Mouse (Mus musculus) hindbrain, embryonic 14.5 days (tissue): ENCODE results near the gene Ubl7. TPM values are rescaled to one million over a fixed set of nuclear protein-coding genes. Genes with fewer than 3 reads are reported as not detected.

Experiments used
- ATAC-seq: fragments of 200-750 bp; cut with Nextera tagmentation; 2 replicates; pipeline ENCODE4 v1.8.0; 2017; ENCODE audit warnings: moderate number of reproducible peaks, mild to moderate bottlenecking, moderate TSS enrichment, moderate library complexity; ENCODE audit not compliant: low FRiP score
- DNase-seq: peaks from one replicate; pipeline ENCODE4 v3.0.0-alpha.2; 2015; ENCODE audit warnings: low spot score
- H3K27ac ChIP-seq: fragments of 300-500 bp; sonication (generic); 2 replicates; pipeline ENCODE4 v1.5.1; 2014; ENCODE audit warnings: mild to moderate bottlenecking, moderate library complexity
- H3K27me3 ChIP-seq: fragments of 300-500 bp; sonication (generic); 2 replicates; pipeline ENCODE4 v1.6.1; 2014; ENCODE audit warnings: mild to moderate bottlenecking, low read length, mixed read lengths; ENCODE audit not compliant: control insufficient read depth, insufficient read depth
- H3K36me3 ChIP-seq: fragments of 300-500 bp; sonication (generic); replicated peaks from 2 replicates; pipeline ENCODE4 v1.6.1; 2014; ENCODE audit not compliant: control insufficient read depth, insufficient read depth
- H3K4me1 ChIP-seq: fragments of 300-500 bp; sonication (generic); replicated peaks from 2 replicates; pipeline ENCODE4 v1.6.1; 2014; ENCODE audit warnings: antibody characterized with exemption, low read length, mixed read lengths; ENCODE audit not compliant: control insufficient read depth, insufficient read depth
- H3K4me2 ChIP-seq: fragments of 300-500 bp; sonication (generic); replicated peaks from 2 replicates; pipeline ENCODE4 v1.6.1; 2014; ENCODE audit warnings: mild to moderate bottlenecking, moderate library complexity
- H3K4me3 ChIP-seq: fragments of 300-500 bp; sonication (generic); replicated peaks from 2 replicates; pipeline ENCODE4 v1.5.1; 2014; ENCODE audit warnings: mild to moderate bottlenecking, low read length
- H3K9ac ChIP-seq: fragments of 300-500 bp; sonication (generic); 2 replicates; pipeline ENCODE4 v1.6.1; 2014
- H3K9me3 ChIP-seq: fragments of 300-500 bp; sonication (generic); 2 replicates; pipeline ENCODE4 v1.6.1; 2016; ENCODE audit warnings: low read length; ENCODE audit not compliant: control insufficient read depth
- WGBS: fragments of 180-500 bp; shearing (Covaris S2); extraction: QIAGEN DNeasy Blood & Tissue Kit; methylation state at CpG from one replicate; pipeline ENCODE4 v1.1.7; 2014; 5-methylcytosine and 5-hydroxymethylcytosine counted together
- polyA plus RNA-seq: library from polyadenylated mRNA; unstranded; fragments of >200 nt; fragmentation: Nextera tagmentation; extraction: Ambion mirVana; gene quantifications from 2 replicates; pipeline ENCODE4 v1.2.1, GENCODE M21; 2014

Ubl7 gene
- polyA plus RNA-seq, 1 experiment from 2014 or later = 151 TPM

DNA sequence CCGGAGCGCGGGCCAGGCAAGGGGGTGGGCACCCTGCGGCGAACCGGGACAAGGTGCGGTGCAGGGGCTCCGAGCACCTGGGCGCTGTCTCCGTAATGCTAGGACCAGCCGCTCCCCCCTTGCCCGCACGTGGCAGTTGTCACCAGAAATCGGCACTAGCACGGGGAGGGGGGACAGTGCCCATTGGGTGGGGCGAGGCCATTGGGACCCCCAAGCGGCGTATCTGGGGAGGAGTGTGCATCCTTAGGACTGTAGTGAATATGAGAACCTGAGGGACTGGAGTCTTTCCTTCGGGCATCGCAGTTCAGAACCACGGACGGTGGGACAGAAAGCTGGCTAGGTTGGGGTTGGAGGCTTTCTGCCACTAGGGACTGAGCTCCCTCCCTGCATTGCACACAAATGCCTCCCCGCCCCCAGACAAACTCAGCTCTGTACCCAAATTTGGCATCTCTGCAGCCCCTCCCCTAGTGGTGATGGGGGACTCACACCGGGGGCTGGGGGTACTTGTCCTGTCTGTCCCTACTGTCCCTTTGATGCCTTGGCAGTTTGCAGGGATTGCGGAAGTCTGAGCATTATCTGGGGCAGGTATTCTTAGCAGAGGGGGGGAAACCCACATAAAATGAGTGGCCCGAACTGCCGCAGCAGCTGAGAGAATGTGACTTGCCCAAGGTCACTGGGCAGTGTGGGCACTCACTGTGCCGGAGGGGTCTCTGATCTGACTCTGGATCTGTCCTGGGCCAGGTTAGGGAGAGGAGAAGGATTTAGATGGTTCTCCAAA, 30.3 kb downstream of the Ubl7 start:
- H3K4me1 ChIP-seq = peaks cover 37% of the 10 kb centered on the region
- 7% methylated on average over 28 of the region's 28 CpGs for WGBS

DNA sequence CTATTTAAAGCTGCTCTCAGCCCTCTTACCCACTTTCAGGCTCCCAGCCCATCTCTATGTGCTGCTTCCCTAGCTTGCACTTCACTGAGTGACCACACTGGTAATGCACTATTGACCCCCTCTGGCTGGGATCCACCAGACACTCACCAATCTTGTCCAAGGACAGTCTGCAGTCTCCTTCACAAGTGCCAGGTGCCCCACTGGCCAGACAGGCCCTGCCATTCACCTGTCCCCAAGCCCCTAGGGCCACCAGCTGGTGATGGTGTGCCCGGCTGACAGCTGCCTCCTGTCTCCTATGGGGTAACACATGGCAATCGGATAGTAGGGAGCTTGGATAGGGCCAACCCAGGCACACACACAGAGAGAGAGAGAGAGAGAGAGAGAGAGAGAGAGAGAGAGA, 31.3 kb downstream of the Ubl7 start:
- H3K4me1 ChIP-seq = peaks cover 39% of the 10 kb centered on the region
- H3K9ac ChIP-seq = 0 out of 2 replicates have a peak overlapping the region, but pooled peaks have one; percentile 95
- no peak for ATAC-seq

More for the DNA sequence above, 30.3 kb downstream of the Ubl7 start:
- Histone ChIP-seq H3K4me2 (peak overlapping the region; percentile 83), H3K4me3 (peak overlapping the region; percentile 79), H3K9ac (peak overlapping the region; percentile 95), H3K27ac (peak overlapping the region; percentile 93), H3K9me3 (no peaks in the 10 kb centered on the region), H3K27me3 (no peaks in the 10 kb centered on the region), H3K36me3 (no peaks in the 10 kb centered on the region)
- ATAC-seq (0 out of 2 replicates have a peak, but pooled peaks have one; percentile 14), DNase-seq (no peak)

DNA sequence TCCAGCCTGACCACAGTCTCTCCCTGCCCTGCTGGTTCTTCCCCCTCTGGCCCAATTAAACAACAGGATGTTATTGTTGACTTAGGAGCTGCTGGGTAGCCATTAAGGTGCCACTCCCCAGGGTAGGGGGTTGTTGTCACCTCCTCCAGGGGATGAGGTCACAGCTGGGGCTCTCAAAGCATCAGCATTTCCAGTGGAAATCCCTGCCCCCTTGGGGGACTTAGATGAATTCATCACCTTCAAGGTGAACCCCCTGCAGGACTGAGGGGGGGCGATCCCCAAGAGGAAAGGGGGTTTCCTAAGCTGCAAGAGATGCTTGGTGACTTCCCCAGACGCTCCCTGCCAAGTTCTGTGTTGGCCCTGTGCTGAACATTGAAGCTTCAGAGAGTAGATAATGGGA, 32.3 kb downstream of the Ubl7 start:
- WGBS = 27% methylated on average over 2 of the region's 2 CpGs
- peaks cover 39% of the 10 kb centered on the region for H3K4me1 ChIP-seq

More for the DNA sequence above, 31.3 kb downstream of the Ubl7 start:
- DNase-seq = no peak
- Histone ChIP-seq H3K36me3 (no peaks in the 10 kb centered on the region), H3K4me3 (peak overlapping the region; percentile 79), H3K4me2 (peak overlapping the region; percentile 83), H3K27ac (no peak overlapping the region), H3K9me3 (no peaks in the 10 kb centered on the region), H3K27me3 (no peaks in the 10 kb centered on the region)
- WGBS = 30% methylated on average over 2 of the region's 2 CpGs

DNA sequence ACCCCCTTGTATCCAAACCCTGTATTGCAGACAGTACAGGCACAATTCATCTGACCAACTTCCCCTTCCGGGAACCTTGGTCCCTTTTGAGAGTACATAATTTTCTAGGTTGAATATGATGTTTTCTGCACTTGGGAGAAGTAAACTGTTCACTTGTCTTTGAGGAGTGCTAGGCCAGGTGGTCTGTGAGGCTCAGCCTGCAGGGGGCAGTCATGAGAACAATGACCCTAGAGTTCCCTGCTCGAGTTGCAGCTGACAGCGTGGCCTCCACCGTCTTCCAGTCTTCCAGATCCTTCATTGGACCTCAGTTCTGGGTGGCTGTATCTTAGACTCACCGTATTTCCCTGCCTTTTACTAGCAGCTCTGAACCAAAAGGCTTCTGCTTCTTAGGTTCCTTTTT, 33.8 kb downstream of the Ubl7 start:
- Histone ChIP-seq H3K4me2 (no peak overlapping the region), H3K9ac (no peak overlapping the region), H3K4me1 (peaks cover 37% of the 10 kb centered on the region), H3K27me3 (no peaks in the 10 kb centered on the region), H3K36me3 (no peaks in the 10 kb centered on the region), H3K9me3 (no peaks in the 10 kb centered on the region), H3K4me3 (no peak overlapping the region), H3K27ac (no peak overlapping the region)
- WGBS = 32% methylated on average over 5 of the region's 5 CpGs
- DNase-seq (peak; percentile 62), ATAC-seq (no peak)

More for the DNA sequence above, 32.3 kb downstream of the Ubl7 start:
- Histone ChIP-seq H3K27me3 (no peaks in the 10 kb centered on the region), H3K4me2 (no peak overlapping the region), H3K36me3 (no peaks in the 10 kb centered on the region), H3K9me3 (no peaks in the 10 kb centered on the region), H3K27ac (no peak overlapping the region), H3K9ac (no peak overlapping the region), H3K4me3 (no peak overlapping the region)
- DNase-seq (no peak), ATAC-seq (no peak)

DNA sequence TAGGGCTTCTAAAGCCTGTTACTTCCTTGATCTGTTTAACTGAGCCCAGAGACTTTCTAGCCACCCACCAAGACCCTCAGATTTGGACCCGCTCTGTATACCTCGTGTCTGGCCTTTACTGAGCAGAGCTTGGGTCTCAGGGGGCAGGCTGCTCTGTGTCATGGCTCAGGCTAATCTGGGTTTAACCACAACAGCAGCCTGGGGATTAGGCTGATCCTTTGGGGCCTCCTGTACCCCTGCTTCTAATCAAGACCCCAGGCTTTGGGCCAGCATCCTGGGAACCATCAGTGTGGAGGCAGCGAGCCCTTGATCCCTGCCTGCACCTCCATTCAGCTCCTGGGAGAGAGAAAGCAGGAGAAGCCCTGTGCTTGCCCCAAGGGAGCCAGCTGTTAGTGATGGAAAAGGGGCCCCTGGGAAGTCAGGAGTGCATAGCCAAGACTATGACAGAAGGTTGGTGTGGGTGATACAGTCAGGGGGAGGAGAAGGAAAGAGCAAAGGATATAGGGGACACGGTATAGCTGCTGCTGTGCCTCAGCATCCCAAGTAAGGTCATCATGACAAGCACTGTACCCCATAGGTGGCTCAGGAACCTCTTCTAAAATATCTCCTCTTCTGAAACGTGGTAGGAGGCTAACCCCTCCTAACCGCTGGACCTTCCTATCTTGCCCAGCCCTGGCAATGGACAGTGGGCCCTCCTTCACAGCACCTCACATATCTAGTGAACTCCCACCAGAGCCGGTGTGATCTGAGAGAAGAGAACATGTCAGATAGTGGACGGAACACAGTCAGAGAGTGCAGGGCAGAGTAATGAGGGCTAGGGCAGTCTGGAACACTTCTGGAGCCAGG, 35.2 kb downstream of the Ubl7 start:
- 75% methylated on average over 8 of the region's 8 CpGs for WGBS
- no peaks in the 10 kb centered on the region for H3K9me3 ChIP-seq
- H3K27me3 ChIP-seq = no peaks in the 10 kb centered on the region
- no peak overlapping the region for H3K27ac ChIP-seq
- H3K36me3 ChIP-seq = no peaks in the 10 kb centered on the region
- DNase-seq (no peak), ATAC-seq (no peak)
- no peak overlapping the region for H3K4me2 ChIP-seq
- no peak overlapping the region for H3K9ac ChIP-seq
- peaks cover 49% of the 10 kb centered on the region for H3K4me1 ChIP-seq
- no peak overlapping the region for H3K4me3 ChIP-seq

DNA sequence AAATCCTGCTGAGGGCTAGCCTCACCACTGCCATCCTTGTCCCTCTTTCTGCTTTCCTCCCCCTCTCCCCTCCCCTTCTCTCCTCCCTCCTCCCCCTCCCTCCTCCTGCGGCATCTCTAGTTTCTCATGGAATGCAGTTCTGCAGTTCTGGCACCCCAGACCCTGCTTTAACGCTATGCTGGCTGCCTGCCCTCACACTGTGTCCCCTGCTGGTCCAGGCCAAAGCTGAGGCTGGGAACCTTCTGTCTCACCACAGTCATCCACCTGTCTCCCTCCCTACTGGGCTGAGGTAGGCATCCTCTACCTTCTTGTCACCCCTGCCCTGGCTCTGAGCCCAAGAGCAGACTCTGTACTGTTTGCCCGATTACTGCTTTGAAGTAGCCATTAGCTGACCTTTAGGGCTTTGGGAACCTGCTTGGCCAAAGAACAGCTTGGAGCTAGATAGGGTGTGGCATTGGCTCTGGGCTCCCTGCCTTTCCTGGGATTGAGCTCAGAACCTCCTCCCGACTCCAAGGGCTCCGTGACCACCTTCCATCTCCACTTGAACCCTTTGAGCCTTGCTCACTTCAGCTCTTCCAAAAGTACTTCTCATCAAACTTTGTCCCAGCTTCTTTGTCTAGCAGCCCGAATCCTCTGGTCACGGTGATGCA, 36.7 kb downstream of the Ubl7 start:
- no peak overlapping the region for H3K9ac ChIP-seq
- H3K27ac ChIP-seq = no peak overlapping the region
- H3K4me1 ChIP-seq = peaks cover 36% of the 10 kb centered on the region
- H3K9me3 ChIP-seq = no peaks in the 10 kb centered on the region
- ATAC-seq (no peak), DNase-seq (no peak)
- 59% methylated on average over 7 of the region's 7 CpGs for WGBS
- no peaks in the 10 kb centered on the region for H3K27me3 ChIP-seq
- no peak overlapping the region for H3K4me3 ChIP-seq
- no peaks in the 10 kb centered on the region for H3K36me3 ChIP-seq
- H3K4me2 ChIP-seq = no peak overlapping the region

DNA sequence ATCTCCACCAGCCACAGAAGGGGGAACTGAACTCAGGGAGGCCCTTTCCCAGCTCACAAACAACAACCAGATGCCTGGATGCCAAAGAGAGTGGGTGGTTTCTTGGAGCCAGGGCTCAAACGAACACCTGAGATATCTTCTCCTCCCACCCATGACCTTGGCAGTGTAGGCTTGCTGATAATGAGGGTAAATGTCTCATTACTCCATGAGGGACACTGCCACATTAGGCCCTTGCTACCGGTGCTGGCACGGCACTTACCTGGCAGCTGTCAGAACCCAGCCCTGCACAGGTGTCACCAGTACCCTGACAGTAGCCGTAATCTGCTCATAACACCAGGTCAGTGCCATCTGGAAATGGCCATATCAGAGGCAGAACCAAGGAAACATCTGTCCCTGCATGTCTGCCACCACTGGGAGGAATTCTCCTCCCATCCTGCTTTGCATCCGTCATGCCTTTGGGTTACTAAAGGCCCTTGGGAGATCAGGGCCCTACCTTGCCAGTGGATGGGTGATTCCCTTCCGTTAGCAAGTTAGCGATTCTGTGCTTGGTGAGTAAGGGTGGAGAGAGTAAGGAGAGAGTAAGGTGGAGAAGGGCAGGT, 37.7 kb downstream of the Ubl7 start:
- H3K4me1 ChIP-seq = peaks cover 28% of the 10 kb centered on the region
- no peak for ATAC-seq

DNA sequence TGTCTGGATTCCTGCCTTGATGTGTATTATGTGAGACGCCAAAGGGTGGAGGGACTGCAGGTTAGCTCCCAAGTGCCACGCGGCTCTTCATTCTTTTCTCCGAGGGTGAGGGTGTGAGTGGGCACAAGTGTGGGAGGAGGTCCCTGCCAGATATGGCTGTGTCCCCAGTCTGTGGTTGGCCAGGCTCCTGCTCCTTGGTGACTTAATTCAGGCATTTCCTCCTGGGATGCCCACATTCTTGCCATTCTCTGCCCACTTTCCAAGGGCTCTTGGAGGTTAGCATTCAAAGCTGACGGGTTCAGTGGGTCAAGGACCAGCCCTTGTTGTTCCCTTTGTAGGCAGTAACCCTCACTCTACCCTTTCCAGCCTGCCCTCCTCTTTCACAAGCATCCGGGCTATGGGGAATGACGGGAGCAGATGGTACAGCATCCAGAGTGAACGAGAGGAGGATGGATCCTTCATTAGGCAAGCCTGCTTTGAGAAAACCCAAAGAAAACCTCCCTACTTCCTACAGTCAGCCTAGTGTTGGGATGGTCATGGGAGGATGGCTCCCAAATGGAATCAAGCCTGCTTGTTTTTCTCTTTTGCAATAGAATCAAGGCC, 38.4 kb downstream of the Ubl7 start:
- no peak for ATAC-seq
- no peak overlapping the region for H3K4me2 ChIP-seq

More for the DNA sequence above, 37.7 kb downstream of the Ubl7 start:
- Histone ChIP-seq H3K4me2 (no peak overlapping the region), H3K4me3 (no peak overlapping the region), H3K27ac (no peak overlapping the region), H3K36me3 (no peaks in the 10 kb centered on the region), H3K9me3 (no peaks in the 10 kb centered on the region), H3K27me3 (no peaks in the 10 kb centered on the region), H3K9ac (no peak overlapping the region)
- WGBS = 84% methylated on average over 7 of the region's 7 CpGs
- no peak for DNase-seq

More for the DNA sequence above, 38.4 kb downstream of the Ubl7 start:
- Histone ChIP-seq H3K4me3 (no peak overlapping the region), H3K27me3 (no peaks in the 10 kb centered on the region), H3K9ac (no peak overlapping the region), H3K9me3 (no peaks in the 10 kb centered on the region), H3K36me3 (no peaks in the 10 kb centered on the region), H3K27ac (no peak overlapping the region), H3K4me1 (peaks cover 25% of the 10 kb centered on the region)
- 79% methylated on average over 8 of the region's 8 CpGs for WGBS
- no peak for DNase-seq
